Mouse (Mus musculus) lung, embryonic 14.5 days (tissue): ENCODE measurements around the gene Scfd2. TPM values are rescaled to one million over a fixed set of nuclear protein-coding genes. Genes with fewer than 3 reads are reported as not detected.

Experiments used
- ATAC-seq: fragments of 200-750 bp; cut with Nextera tagmentation; 2 replicates; pipeline ENCODE4 v1.8.0; 2017; ENCODE audit warnings: mild to moderate bottlenecking, moderate TSS enrichment, moderate library complexity; ENCODE audit not compliant: insufficient read depth
- DNase-seq: peaks from one replicate; pipeline ENCODE4 v3.0.0-alpha.2; 2015
- H3K27ac ChIP-seq: fragments of 300-500 bp; sonication (generic); 2 replicates; pipeline ENCODE4 v1.5.1; 2014; ENCODE audit warnings: low read depth, mild to moderate bottlenecking, moderate library complexity
- H3K27me3 ChIP-seq: fragments of 300-500 bp; sonication (generic); 2 replicates; pipeline ENCODE4 v1.6.1; 2014; ENCODE audit warnings: low read length, control low read depth; ENCODE audit not compliant: insufficient read depth
- H3K36me3 ChIP-seq: fragments of 300-500 bp; sonication (generic); 2 replicates; pipeline ENCODE4 v1.6.1; 2014; ENCODE audit warnings: control low read depth; ENCODE audit not compliant: insufficient read depth
- H3K4me1 ChIP-seq: fragments of 300-500 bp; sonication (generic); 2 replicates; pipeline ENCODE4 v1.6.1; 2014; ENCODE audit warnings: antibody characterized with exemption, control low read depth; ENCODE audit not compliant: insufficient read depth
- H3K4me2 ChIP-seq: fragments of 300-500 bp; sonication (generic); 2 replicates; pipeline ENCODE4 v1.6.1; 2014; ENCODE audit warnings: mild to moderate bottlenecking
- H3K4me3 ChIP-seq: fragments of 300-500 bp; sonication (generic); 2 replicates; pipeline ENCODE4 v1.5.1; 2014; ENCODE audit warnings: low read depth, low read length
- H3K9ac ChIP-seq: fragments of 300-500 bp; sonication (generic); 2 replicates; pipeline ENCODE4 v1.6.1; 2014
- H3K9me3 ChIP-seq: fragments of 300-500 bp; sonication (generic); 2 replicates; pipeline ENCODE4 v1.6.1; 2016; ENCODE audit warnings: low read depth, low read length, control low read depth
- CTCF ChIP-seq: IDR thresholded peaks from 2 replicates; pipeline ENCODE4 v1.5.1; 2016; ENCODE audit warnings: antibody characterized with exemption, low read depth
- WGBS: fragments of 180-500 bp; shearing (Covaris S2); extraction: QIAGEN DNeasy Blood & Tissue Kit; methylation state at CpG from one replicate; pipeline ENCODE4 v1.1.7; 2014; 5-methylcytosine and 5-hydroxymethylcytosine counted together
- polyA plus RNA-seq: library from polyadenylated mRNA; unstranded; fragments of >200 nt; fragmentation: Nextera tagmentation; extraction: Ambion mirVana; gene quantifications from 2 replicates; pipeline ENCODE4 v1.2.1, GENCODE M21; 2014

The Scfd2 gene
- polyA plus RNA-seq, 1 experiment from 2014 or later: 17.8 TPM

GRCm38 (mm10) chr5:74363296-74363695 lies 168.3 kb downstream of the Scfd2 start:
- H3K9me3 ChIP-seq: no peaks in the 10 kb centered on the region
- WGBS: 27% methylated on average over 1 of the region's 1 CpGs
- H3K4me1 ChIP-seq: peaks cover 16% of the 10 kb centered on the region; the same call in 1 of the 2 replicates
- H3K27ac ChIP-seq: no peak overlapping the region
- DNase-seq (no peak), ATAC-seq (no peak)
- no peak overlapping the region for H3K4me3 ChIP-seq
- H3K9ac ChIP-seq: no peak overlapping the region
- no peak overlapping the region for H3K4me2 ChIP-seq
- H3K27me3 ChIP-seq: no peaks in the 10 kb centered on the region
- no peak for TF ChIP-seq CTCF
- H3K36me3 ChIP-seq: no peaks in the 10 kb centered on the region

- no peak overlapping the region for H3K4me3 ChIP-seq
- peaks cover 12% of the 10 kb centered on the region; the same call in 1 of the 2 replicates for H3K4me1 ChIP-seq
- no peaks in the 10 kb centered on the region for H3K9me3 ChIP-seq
- TF ChIP-seq CTCF: no peak
- no peak overlapping the region for H3K27ac ChIP-seq
- no peak overlapping the region for H3K4me2 ChIP-seq
- peak; percentile 94 for ATAC-seq
- peak; percentile 88 for DNase-seq
- 18% methylated on average over 5 of the region's 5 CpGs for whole genome bisulfite sequencing
- no peak overlapping the region for H3K9ac ChIP-seq
- H3K27me3 ChIP-seq: no peaks in the 10 kb centered on the region
- no peaks in the 10 kb centered on the region for H3K36me3 ChIP-seq
Observed at GRCm38 (mm10) chr5:74361531-74361930, 170.0 kb downstream of the Scfd2 start.

- no peak for TF ChIP-seq CTCF
- no peaks in the 10 kb centered on the region for H3K9me3 ChIP-seq
- no peak overlapping the region for H3K4me2 ChIP-seq
- WGBS: 63% methylated on average over 8 of the region's 8 CpGs
- no peaks in the 10 kb centered on the region for H3K27me3 ChIP-seq
- H3K9ac ChIP-seq: no peak overlapping the region
- no peak overlapping the region for H3K27ac ChIP-seq
- no peaks in the 10 kb centered on the region for H3K36me3 ChIP-seq
- ATAC-seq (no peak), DNase-seq (no peak)
- no peak overlapping the region for H3K4me3 ChIP-seq
- H3K4me1 ChIP-seq: 0 out of 2 replicates have a peak, but pooled peaks cover 2% of the 10 kb centered on the region
Observed at GRCm38 (mm10) chr5:74358033-74358432, 173.5 kb downstream of the Scfd2 start.

DNA sequence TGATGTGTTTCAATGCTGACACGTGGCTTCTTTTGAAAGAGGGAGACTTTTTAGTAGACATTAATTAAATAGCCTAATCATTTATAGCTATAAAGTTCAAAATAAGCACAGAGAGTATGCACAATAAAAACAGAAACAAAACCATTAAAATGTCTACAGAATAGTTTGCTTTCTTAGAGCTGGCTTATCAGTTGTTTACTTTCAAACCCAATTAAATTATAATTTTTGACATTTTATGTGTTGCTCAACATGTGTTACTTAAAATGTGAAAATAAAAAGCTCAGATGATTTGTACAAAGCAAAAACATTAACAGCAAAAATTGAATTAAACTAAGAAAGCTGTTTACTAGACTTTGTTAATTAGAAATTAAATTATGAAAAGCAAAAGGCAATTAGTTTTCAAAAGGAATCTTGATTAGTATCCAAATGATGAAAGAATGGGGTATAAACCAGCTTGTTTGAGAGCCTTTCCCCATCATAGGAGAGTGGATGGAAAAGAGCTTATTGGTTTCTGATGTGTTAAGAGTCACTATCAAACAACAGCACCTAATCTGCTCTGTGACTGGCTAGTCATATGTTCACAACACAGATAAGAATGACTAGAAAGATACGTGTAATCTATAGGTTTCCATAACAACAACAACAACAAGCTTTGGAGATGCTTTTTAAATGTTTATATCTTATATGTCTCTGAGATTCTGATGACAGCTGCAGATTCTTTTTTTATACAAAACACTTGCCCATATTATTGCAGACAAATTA lies 176.0 kb downstream of the Scfd2 start:
- H3K36me3 ChIP-seq: no peaks in the 10 kb centered on the region
- H3K27me3 ChIP-seq: no peaks in the 10 kb centered on the region
- H3K27ac ChIP-seq: no peak overlapping the region
- TF ChIP-seq CTCF: no peak
- H3K4me2 ChIP-seq: no peak overlapping the region
- peak; percentile 50 for DNase-seq
- ATAC-seq: peak; percentile 78
- H3K4me3 ChIP-seq: no peak overlapping the region
- 30% methylated on average over 2 of the region's 2 CpGs for WGBS
- no peak overlapping the region for H3K9ac ChIP-seq
- 0 out of 2 replicates have a peak, but pooled peaks cover 2% of the 10 kb centered on the region for H3K4me1 ChIP-seq
- H3K9me3 ChIP-seq: no peaks in the 10 kb centered on the region

DNA sequence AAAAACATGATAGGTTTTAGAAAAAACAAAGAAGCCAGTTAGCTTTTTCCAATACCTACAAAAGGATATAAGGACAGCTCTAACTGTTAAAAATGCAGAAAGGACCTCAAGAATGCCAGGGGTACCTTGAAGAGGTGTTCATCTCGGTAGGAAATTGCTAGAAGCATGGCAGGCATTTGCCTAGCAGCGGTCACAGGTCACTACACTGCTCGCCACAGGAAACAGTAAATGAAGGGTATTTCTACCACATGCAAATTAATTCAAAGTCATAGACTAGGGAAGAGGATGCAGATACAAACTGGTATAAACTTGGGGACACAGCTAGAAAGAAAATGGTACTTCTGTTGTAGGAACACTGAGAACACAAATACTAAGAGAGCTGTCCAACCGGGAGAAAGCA lies 180.7 kb downstream of the Scfd2 start:
- Histone ChIP-seq H3K4me1 (0 out of 2 replicates have a peak, but pooled peaks cover 2% of the 10 kb centered on the region), H3K9ac (no peak overlapping the region), H3K36me3 (no peaks in the 10 kb centered on the region), H3K9me3 (no peaks in the 10 kb centered on the region), H3K27me3 (no peaks in the 10 kb centered on the region), H3K4me2 (no peak overlapping the region), H3K27ac (no peak overlapping the region), H3K4me3 (no peak overlapping the region)
- DNase-seq (no peak), ATAC-seq (no peak)
- TF ChIP-seq CTCF: no peak
- WGBS: 77% methylated on average over 4 of the region's 4 CpGs

DNA sequence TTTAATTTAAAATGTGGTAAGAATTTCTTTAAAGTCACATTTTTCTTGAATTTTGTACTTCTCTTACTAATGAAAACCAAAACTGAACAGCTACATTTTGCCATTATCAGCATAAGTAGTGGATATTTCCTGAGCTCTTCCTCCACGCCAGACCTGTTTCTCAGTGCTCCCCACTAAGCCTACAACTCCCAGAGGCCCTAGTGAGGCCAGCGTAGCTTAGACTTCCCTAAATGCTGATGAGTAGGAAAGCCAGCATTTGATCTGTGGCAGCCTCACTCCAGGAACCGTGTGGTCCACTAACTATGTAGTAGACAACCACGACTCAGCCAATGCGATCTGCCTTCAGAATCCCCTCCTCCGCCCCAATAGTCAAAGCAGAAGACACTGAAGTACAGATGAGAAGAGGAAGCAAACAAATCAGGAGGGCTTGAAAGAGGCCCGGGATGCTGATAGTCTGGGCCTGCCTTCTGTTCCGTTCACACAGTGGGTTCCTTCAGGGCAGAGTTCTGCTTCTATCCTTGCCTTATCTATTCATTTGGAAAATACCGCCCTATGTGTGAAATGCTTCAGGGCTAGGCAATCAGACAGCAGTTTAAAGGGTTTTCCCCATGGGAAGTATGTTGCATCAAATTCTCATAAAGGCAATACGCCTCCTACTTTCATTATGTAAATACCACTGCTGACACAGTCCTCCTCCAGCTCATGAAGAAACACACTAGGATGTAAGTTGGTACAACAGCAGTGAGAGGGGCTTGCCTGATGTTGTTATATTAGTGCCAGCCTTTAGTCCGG lies 183.3 kb downstream of the Scfd2 start:
- ATAC-seq: no peak
- DNase-seq: no peak
- no peak overlapping the region for H3K4me2 ChIP-seq
- no peaks in the 10 kb centered on the region for H3K4me1 ChIP-seq
- no peaks in the 10 kb centered on the region for H3K27me3 ChIP-seq
- no peak for TF ChIP-seq CTCF
- H3K9ac ChIP-seq: no peak overlapping the region
- no peak overlapping the region for H3K27ac ChIP-seq
- H3K4me3 ChIP-seq: no peak overlapping the region
- H3K9me3 ChIP-seq: no peaks in the 10 kb centered on the region
- H3K36me3 ChIP-seq: no peaks in the 10 kb centered on the region
- 74% methylated on average over 11 of the region's 11 CpGs for WGBS

GRCm38 (mm10) chr5:74343045-74343444 lies 188.5 kb downstream of the Scfd2 start:
- no peaks in the 10 kb centered on the region for H3K27me3 ChIP-seq
- H3K9ac ChIP-seq: no peak overlapping the region
- no peak overlapping the region for H3K27ac ChIP-seq
- no peak for TF ChIP-seq CTCF
- DNase-seq (no peak), ATAC-seq (no peak)
- H3K4me2 ChIP-seq: no peak overlapping the region
- H3K36me3 ChIP-seq: no peaks in the 10 kb centered on the region
- no peaks in the 10 kb centered on the region for H3K4me1 ChIP-seq
- 50% methylated on average over 2 of the region's 2 CpGs for WGBS
- H3K4me3 ChIP-seq: no peak overlapping the region
- no peaks in the 10 kb centered on the region for H3K9me3 ChIP-seq
